In the genomic region with DNA sequence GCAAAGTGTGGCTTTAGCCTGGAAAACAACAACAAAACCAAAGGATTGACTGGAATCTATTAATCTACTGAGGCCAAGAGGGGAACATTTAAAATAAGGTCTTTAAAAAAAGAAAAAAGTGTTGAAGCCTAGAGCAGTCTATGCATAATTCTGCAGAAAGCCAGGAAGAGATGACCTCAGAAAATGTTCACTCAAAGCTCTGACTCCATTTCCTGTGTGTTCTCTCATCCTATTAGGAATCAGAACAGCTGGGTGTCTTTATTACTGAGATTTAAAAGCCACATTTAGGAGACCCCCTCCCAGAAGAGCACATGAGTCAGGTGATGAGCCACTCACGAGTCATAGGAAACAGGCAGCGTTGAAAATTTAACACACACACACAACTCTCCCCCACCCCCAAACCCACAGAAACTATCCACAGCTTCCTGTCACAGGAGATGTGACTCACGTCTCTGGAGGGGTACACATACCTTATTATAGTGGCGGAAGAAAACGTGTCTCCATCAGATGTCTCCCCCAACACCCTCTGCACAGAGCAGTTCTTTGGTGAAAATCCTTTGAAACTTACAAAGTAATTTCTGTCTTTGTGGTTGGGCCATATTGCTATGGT, we compare ENCODE assay signal across 13 mouse cellular contexts.
DNase-seq lines count a peak whose midpoint lies in the region; ATAC-seq and TF ChIP-seq lines count a peak whose summit lies in the region.
"Had no signal": no experiment of that assay in that cellular context is flagged by ENCODE, and none has a peak within 500 bp of the region (broad histone marks: within the 10 kb centered on the region; RNA-seq: fewer than 3 reads in every experiment).

No protein-coding gene starts in this region.

- no peak for TF ChIP-seq CTCF in Patski (IDR thresholded peaks at IDR 0.05)

- no peak overlapping the region for H3K4me2 ChIP-seq in kidney, embryonic 15.5 days
- H3K4me2 ChIP-seq in forebrain, embryonic 11.5 days (ENCODE audit: low read depth, low read length, severe bottlenecking): no peak overlapping the region
- H3K4me2 ChIP-seq: embryonic facial prominence, embryonic 15.5 days; midbrain, embryonic 12.5 days had no signal

- H3K27ac ChIP-seq in kidney, embryonic 15.5 days: peak overlapping the region; percentile 32; the same call in 1 of the 2 replicates
- no peak overlapping the region for H3K27ac ChIP-seq in forebrain, embryonic 11.5 days (ENCODE audit: low read depth, low read length)
- no peak overlapping the region for H3K27ac ChIP-seq in forebrain, embryonic 10.5 days
- H3K27ac ChIP-seq: embryonic facial prominence, embryonic 15.5 days; hindbrain, embryonic 10.5 days; midbrain, embryonic 12.5 days had no signal

- CTCF ChIA-PET in Patski (lab: Charles Lee): interaction anchor here (0.7 to 1.0 kb wide), 2 partner anchors 12 to 17 kb away, joined by 3 read pairs; no protein-coding TSS in a partner anchor

- H3K4me3 ChIP-seq in kidney, embryonic 15.5 days (replicated peaks): no peak overlapping the region
- H3K4me3 ChIP-seq in forebrain, embryonic 11.5 days (ENCODE audit: low read depth, low read length): no peak overlapping the region
- no peak overlapping the region for H3K4me3 ChIP-seq in forebrain, embryonic 10.5 days
- H3K4me3 ChIP-seq: embryonic facial prominence, embryonic 15.5 days; hindbrain, embryonic 10.5 days; midbrain, embryonic 12.5 days had no signal

- no peaks in the 10 kb centered on the region for H3K9me3 ChIP-seq in kidney, embryonic 15.5 days (replicated peaks)
- no peaks in the 10 kb centered on the region for H3K9me3 ChIP-seq in forebrain, embryonic 11.5 days (ENCODE audit: control insufficient read depth, low read length)
- no peaks in the 10 kb centered on the region for H3K9me3 ChIP-seq in forebrain, embryonic 10.5 days
- H3K9me3 ChIP-seq: embryonic facial prominence, embryonic 15.5 days; hindbrain, embryonic 10.5 days; midbrain, embryonic 12.5 days had no signal

- POLR2A ChIA-PET in Patski (lab: Charles Lee): no interaction called here

- in situ Hi-C loops in Patski (cut with MboI; ENCODE audit: low pct_unique_long_range_greater_than_20kb): no loop called here

- no peaks in the 10 kb centered on the region for H3K36me3 ChIP-seq in kidney, embryonic 15.5 days
- no peaks in the 10 kb centered on the region for H3K36me3 ChIP-seq in forebrain, embryonic 11.5 days (ENCODE audit: control insufficient read depth, insufficient read depth, low read length)
- H3K36me3 ChIP-seq in forebrain, embryonic 10.5 days (replicated peaks): no peaks in the 10 kb centered on the region
- H3K36me3 ChIP-seq: embryonic facial prominence, embryonic 15.5 days; hindbrain, embryonic 10.5 days; midbrain, embryonic 12.5 days had no signal

- no peak for ATAC-seq in kidney, embryonic 15.5 days (replicated peaks; ENCODE audit: low FRiP score)
- peak; percentile 17 for ATAC-seq in Patski
- ATAC-seq in inflammation-experienced regulatory T-cells, adult 6 months: peak; percentile 91
- no peak for ATAC-seq in forebrain, embryonic 11.5 days (replicated peaks; ENCODE audit: low FRiP score)

- no peaks in the 10 kb centered on the region for H3K27me3 ChIP-seq in kidney, embryonic 15.5 days
- H3K27me3 ChIP-seq in Patski: no peaks in the 10 kb centered on the region
- H3K27me3 ChIP-seq in forebrain, embryonic 11.5 days (ENCODE audit: control insufficient read depth, insufficient read depth, low read length): no peaks in the 10 kb centered on the region
- H3K27me3 ChIP-seq in forebrain, embryonic 10.5 days (ENCODE audit: poor library complexity, severe bottlenecking): no peaks in the 10 kb centered on the region
- H3K27me3 ChIP-seq: embryonic facial prominence, embryonic 15.5 days; midbrain, embryonic 12.5 days had no signal

- peaks cover 24% of the 10 kb centered on the region for H3K4me1 ChIP-seq in kidney, embryonic 15.5 days
- H3K4me1 ChIP-seq in forebrain, embryonic 11.5 days (replicated peaks; ENCODE audit: control insufficient read depth, insufficient read depth, low read length): no peaks in the 10 kb centered on the region
- H3K4me1 ChIP-seq in forebrain, embryonic 10.5 days: no peaks in the 10 kb centered on the region
- H3K4me1 ChIP-seq: embryonic facial prominence, embryonic 15.5 days; hindbrain, embryonic 10.5 days; midbrain, embryonic 12.5 days had no signal

- WGBS in kidney, embryonic 15.5 days: 51% methylated on average over 5 of the region's 5 CpGs
- 84% methylated on average over 5 of the region's 5 CpGs for WGBS in forebrain, embryonic 11.5 days
- 83% methylated on average over 5 of the region's 5 CpGs for WGBS in forebrain, embryonic 10.5 days

- no peak for DNase-seq in kidney, postnatal 4 days
- no peak for DNase-seq in Patski (ENCODE audit: low read depth, low spot score)
- peak; percentile 70 for DNase-seq in thymus, postnatal 0 days (ENCODE audit: low spot score)
- no peak for DNase-seq in adrenal gland, postnatal 25 days
- DNase-seq in forebrain, embryonic 11.5 days (ENCODE audit: low spot score): no peak
- DNase-seq in forebrain, embryonic 10.5 days (ENCODE audit: extremely low spot score, low spot score): no peak
- DNase-seq: cerebellum, postnatal 25 days; kidney, adult 11 months had no signal

- no peak overlapping the region for H3K9ac ChIP-seq in kidney, embryonic 15.5 days
- H3K9ac ChIP-seq in forebrain, embryonic 11.5 days (ENCODE audit: low read length): no peak overlapping the region
- H3K9ac ChIP-seq: embryonic facial prominence, embryonic 15.5 days; midbrain, embryonic 12.5 days had no signal

Comparison
In these comparisons a context has a peak if more than half of its experiments do, and no peak if none do; other contexts are left out.
1. ATAC-seq: peak in Patski (single experiment) and inflammation-experienced regulatory T-cells, adult 6 months (single experiment); none in kidney, embryonic 15.5 days (single experiment) and forebrain, embryonic 11.5 days (single experiment).